Mouse (Mus musculus) spleen, adult 12 weeks (tissue): ENCODE results near the gene Gm5799.
"Not testable (repeated sequence)": the region's sequence is repeated elsewhere in the genome, so short reads cannot be mapped to it uniquely, and the experiment has no call there.

Source experiments
- DNase-seq: peaks from one replicate; pipeline ENCODE4 v3.0.0; 2022; ENCODE audit warnings: low spot score

Gm5799 gene

DNA sequence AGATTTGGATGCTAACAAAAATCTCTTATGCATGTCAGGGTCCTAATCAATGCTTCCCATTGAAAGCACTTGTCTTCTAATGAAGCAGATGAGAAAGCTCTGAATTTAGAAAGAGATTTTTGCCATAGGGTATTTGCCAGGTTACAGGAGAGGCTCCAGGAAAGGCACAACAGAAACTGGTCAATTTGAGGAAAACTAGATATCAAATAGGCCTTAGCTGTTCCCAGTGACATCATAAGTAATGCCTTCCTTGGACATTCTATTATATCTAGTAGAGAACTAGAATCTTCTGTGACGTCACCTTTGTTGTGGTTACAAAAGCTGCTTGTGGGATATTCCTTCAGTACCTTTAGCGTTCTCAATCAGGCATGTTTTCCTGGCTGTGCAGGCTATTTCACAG, at the start of gene Gm5799:
Gene Gm5799, plus strand, starts transcription at position 301 of the 400 bp plus-strand sequence.
- DNase-seq = not testable (repeated sequence)

- not testable (repeated sequence) for DNase-seq
Measured at GRCm38 (mm10) chr14:43531052-43532010, 12.0 kb upstream of the Gm5799 start.

GRCm38 (mm10) chr14:43532011-43532383, 11.4 kb upstream of the Gm5799 start:
- DNase-seq = not testable (repeated sequence)

- not testable (repeated sequence) for DNase-seq
Measured at GRCm38 (mm10) chr14:43532387-43532786, 11.0 kb upstream of the Gm5799 start.

DNA sequence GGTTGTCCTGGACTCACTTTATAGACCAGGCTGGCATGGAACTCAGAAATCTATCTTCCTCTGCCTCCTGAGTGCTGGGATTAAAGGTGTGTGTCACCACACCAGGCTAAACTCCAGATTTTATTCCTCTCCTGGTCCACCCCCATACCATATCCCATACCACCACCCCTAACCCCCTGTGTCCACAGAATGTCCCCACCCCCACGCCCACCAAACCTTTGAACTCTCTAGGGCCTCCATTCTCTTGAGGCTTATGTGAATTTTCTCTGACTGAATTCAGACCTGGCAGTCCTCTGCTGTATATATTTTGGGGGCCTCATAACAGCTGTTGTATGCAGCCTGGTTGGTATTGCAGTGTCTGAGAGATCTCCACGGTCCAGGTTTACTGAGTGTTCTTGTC, 5.2 kb upstream of the Gm5799 start:
- not testable (repeated sequence) for DNase-seq

- not testable (repeated sequence) for DNase-seq
Measured at GRCm38 (mm10) chr14:43546281-43546680, 2.9 kb downstream of the Gm5799 start.

- not testable (repeated sequence) for DNase-seq
Measured at GRCm38 (mm10) chr14:43552271-43552670, 8.9 kb downstream of the Gm5799 start.

GRCm38 (mm10) chr14:43577969-43578368, 34.6 kb downstream of the Gm5799 start:
- not testable (repeated sequence) for DNase-seq

GRCm38 (mm10) chr14:43579046-43579445, 35.7 kb downstream of the Gm5799 start, which contains the start of gene Gm17654:
Gene Gm17654 (minus strand): TSS chr14:43579146.
- DNase-seq = not testable (repeated sequence)
